Mouse (Mus musculus) megakaryocyte, embryonic 14.5 days (primary cell): ENCODE measurements around the gene Msl1. TPM values are rescaled to one million over a fixed set of nuclear protein-coding genes. Genes with fewer than 3 reads are reported as not detected.
A peak's percentile ranks its signal among the peaks of the same experiment; 100 is the strongest.

Source experiments
- H3K27me3 ChIP-seq: replicated peaks from 2 replicates; pipeline ENCODE3; 2012; ENCODE audit warnings: inconsistent platforms
- H3K36me3 ChIP-seq: replicated peaks from 2 replicates; pipeline ENCODE3; 2012; ENCODE audit warnings: low read length, inconsistent platforms, mixed read lengths
- H3K4me1 ChIP-seq: 2 replicates; pipeline ENCODE4 v1.6.1; 2012; ENCODE audit warnings: inconsistent platforms
- H3K4me3 ChIP-seq: replicated peaks from 2 replicates; pipeline ENCODE3; 2012; ENCODE audit warnings: moderate library complexity, mild to moderate bottlenecking, inconsistent platforms
- H3K9me3 ChIP-seq: 2 replicates; pipeline ENCODE4 v1.6.1; 2012; ENCODE audit warnings: inconsistent platforms
- FLI1 ChIP-seq: IDR thresholded peaks from 2 replicates; pipeline ENCODE4 v1.6.1; 2012; ENCODE audit warnings: low read length, inconsistent platforms, mixed read lengths
- GATA1 ChIP-seq: IDR thresholded peaks from 3 replicates; pipeline ENCODE4 v1.6.1; 2012; ENCODE audit warnings: mixed read lengths, low read length, inconsistent platforms, borderline replicate concordance
- polyA plus RNA-seq: library from polyadenylated mRNA; stranded (reverse); fragments of >175 nt; gene quantifications from 2 replicates; pipeline ENCODE4 v1.2.3, GENCODE M21; 2012; ENCODE audit warnings: low replicate concordance; ENCODE audit not compliant: insufficient read depth

The Msl1 gene
- polyA plus RNA-seq, 1 experiment, result 30.0 TPM

GRCm38 (mm10) chr11:98776843-98777590 lies 18.3 kb upstream of the Msl1 start:
- Histone ChIP-seq H3K9me3 (no peaks in the 10 kb centered on the region), H3K4me1 (peaks cover 85% of the 10 kb centered on the region), H3K27me3 (no peaks in the 10 kb centered on the region), H3K36me3 (peaks cover 4% of the 10 kb centered on the region), H3K4me3 (peak overlapping the region; percentile 92)
- TF ChIP-seq FLI1 (no peak), GATA1 (no peak)

- H3K4me1 ChIP-seq, result peaks cover 85% of the 10 kb centered on the region
- TF ChIP-seq GATA1 (no peak), FLI1 (no peak)
These were observed 17.4 kb upstream of the Msl1 start for GRCm38 (mm10) chr11:98777888-98778287.

GRCm38 (mm10) chr11:98781851-98782512 lies 13.3 kb upstream of the Msl1 start:
- Histone ChIP-seq H3K36me3 (peaks cover 2% of the 10 kb centered on the region), H3K9me3 (no peaks in the 10 kb centered on the region), H3K27me3 (no peaks in the 10 kb centered on the region), H3K4me3 (peak overlapping the region; percentile 72), H3K4me1 (peaks cover 86% of the 10 kb centered on the region)
- no peak for TF ChIP-seq FLI1
- TF ChIP-seq GATA1, result no peak

More at GRCm38 (mm10) chr11:98777888-98778287, 17.4 kb upstream of the Msl1 start:
- H3K4me3 ChIP-seq, result peak overlapping the region; percentile 62
- peaks cover 2% of the 10 kb centered on the region for H3K36me3 ChIP-seq
- no peaks in the 10 kb centered on the region for H3K9me3 ChIP-seq
- no peaks in the 10 kb centered on the region for H3K27me3 ChIP-seq

GRCm38 (mm10) chr11:98782651-98783235 lies 12.6 kb upstream of the Msl1 start:
- peaks cover 86% of the 10 kb centered on the region for H3K4me1 ChIP-seq
- peaks cover 2% of the 10 kb centered on the region for H3K36me3 ChIP-seq
- H3K9me3 ChIP-seq, result no peaks in the 10 kb centered on the region
- peak overlapping the region; percentile 92 for H3K4me3 ChIP-seq
- TF ChIP-seq FLI1 (no peak), GATA1 (no peak)
- no peaks in the 10 kb centered on the region for H3K27me3 ChIP-seq

GRCm38 (mm10) chr11:98783236-98783696 lies 12.1 kb upstream of the Msl1 start:
- H3K27me3 ChIP-seq, result no peaks in the 10 kb centered on the region
- H3K9me3 ChIP-seq, result no peaks in the 10 kb centered on the region
- H3K4me3 ChIP-seq, result peak overlapping the region; percentile 92
- peaks cover 2% of the 10 kb centered on the region for H3K36me3 ChIP-seq
- TF ChIP-seq FLI1, result no peak
- TF ChIP-seq GATA1, result no peak
- peaks cover 85% of the 10 kb centered on the region for H3K4me1 ChIP-seq

GRCm38 (mm10) chr11:98784139-98784538 lies 11.2 kb upstream of the Msl1 start:
- Histone ChIP-seq H3K36me3 (no peaks in the 10 kb centered on the region), H3K4me1 (peaks cover 87% of the 10 kb centered on the region), H3K9me3 (no peaks in the 10 kb centered on the region), H3K27me3 (no peaks in the 10 kb centered on the region), H3K4me3 (peak overlapping the region; percentile 92)
- TF ChIP-seq FLI1 (no peak), GATA1 (no peak)

GRCm38 (mm10) chr11:98785214-98785613 lies 10.1 kb upstream of the Msl1 start:
- H3K4me1 ChIP-seq, result peaks cover 89% of the 10 kb centered on the region

GRCm38 (mm10) chr11:98785772-98786281 lies 9.5 kb upstream of the Msl1 start:
- Histone ChIP-seq H3K4me1 (peaks cover 90% of the 10 kb centered on the region), H3K9me3 (no peaks in the 10 kb centered on the region), H3K27me3 (no peaks in the 10 kb centered on the region), H3K36me3 (no peaks in the 10 kb centered on the region), H3K4me3 (peak overlapping the region; percentile 91)
- TF ChIP-seq FLI1, result no peak
- no peak for TF ChIP-seq GATA1

More at GRCm38 (mm10) chr11:98785214-98785613, 10.1 kb upstream of the Msl1 start:
- H3K36me3 ChIP-seq, result no peaks in the 10 kb centered on the region
- TF ChIP-seq GATA1 (no peak), FLI1 (no peak)
- no peaks in the 10 kb centered on the region for H3K9me3 ChIP-seq
- peak overlapping the region; percentile 53 for H3K4me3 ChIP-seq
- H3K27me3 ChIP-seq, result no peaks in the 10 kb centered on the region

- TF ChIP-seq GATA1 (no peak), FLI1 (no peak)
- no peaks in the 10 kb centered on the region for H3K36me3 ChIP-seq
- H3K9me3 ChIP-seq, result no peaks in the 10 kb centered on the region
- H3K4me3 ChIP-seq, result peak overlapping the region; percentile 91
- H3K4me1 ChIP-seq, result peaks cover 90% of the 10 kb centered on the region
- H3K27me3 ChIP-seq, result no peaks in the 10 kb centered on the region
These were observed 8.7 kb upstream of the Msl1 start for GRCm38 (mm10) chr11:98786359-98787214.
